In genomic region chr1:91539246-91539645, GRCm38 (mm10) we compare ENCODE assay signal across 8 mouse cellular contexts. TPM values are rescaled to one million over a fixed set of nuclear protein-coding genes. Genes with fewer than 3 reads are reported as not detected.
DNase-seq lines count a peak whose midpoint lies in the region; ATAC-seq lines count a peak whose summit lies in the region.

No protein-coding gene starts in this region.

- ATAC-seq in kidney, embryonic 16.5 days (ENCODE audit: low FRiP score, low TSS enrichment): no peak
- no peak for ATAC-seq in limb, embryonic 12.5 days (ENCODE audit: insufficient number of reproducible peaks, insufficient read depth, low FRiP score, low TSS enrichment, low read depth)
- ATAC-seq in neural tube, embryonic 13.5 days (ENCODE audit: low read depth): no peak

- peak overlapping the region; percentile 93; the same call in 1 of the 2 replicates for H3K4me2 ChIP-seq in kidney, embryonic 16.5 days (replicated peaks; ENCODE audit: low read depth, low read length)
- H3K4me2 ChIP-seq in limb, embryonic 12.5 days: peak overlapping the region; percentile 98; the same call in 1 of the 2 replicates
- H3K4me2 ChIP-seq in neural tube, embryonic 13.5 days: peak overlapping the region; percentile 98

- no peak for DNase-seq in kidney, adult 18-20 months
- DNase-seq in kidney, adult 8-10 months: no peak
- DNase-seq in left cerebral cortex, adult 11 months (ENCODE audit: low spot score): no peak
- DNase-seq in urinary bladder, postnatal 25 days (ENCODE audit: low spot score): no peak

- H3K4me3 ChIP-seq in kidney, embryonic 16.5 days (ENCODE audit: low read length): no peak overlapping the region; the same call in 1 of the 2 replicates
- peak overlapping the region; percentile 85 for H3K4me3 ChIP-seq in erythroblast, embryonic 14.5 days (replicated peaks)
- peak overlapping the region; percentile 76 for H3K4me3 ChIP-seq in limb, embryonic 12.5 days (replicated peaks)
- peak overlapping the region; percentile 88 for H3K4me3 ChIP-seq in neural tube, embryonic 13.5 days

- H3K27ac ChIP-seq in kidney, embryonic 16.5 days (ENCODE audit: low read length): no peak overlapping the region
- H3K27ac ChIP-seq in limb, embryonic 12.5 days: no peak overlapping the region
- no peak overlapping the region for H3K27ac ChIP-seq in neural tube, embryonic 13.5 days (replicated peaks)

- no peaks in the 10 kb centered on the region; the same call in 1 of the 2 replicates for H3K36me3 ChIP-seq in kidney, embryonic 16.5 days (ENCODE audit: insufficient read depth, low read length)
- peaks cover 38% of the 10 kb centered on the region for H3K36me3 ChIP-seq in erythroblast, embryonic 14.5 days (ENCODE audit: control insufficient read depth)
- no peaks in the 10 kb centered on the region for H3K36me3 ChIP-seq in limb, embryonic 12.5 days
- peaks cover 4% of the 10 kb centered on the region for H3K36me3 ChIP-seq in neural tube, embryonic 13.5 days

- 20% methylated on average over 6 of the region's 6 CpGs for WGBS in kidney, embryonic 16.5 days
- 32% methylated on average over 6 of the region's 6 CpGs for WGBS in limb, embryonic 12.5 days
- WGBS in neural tube, embryonic 13.5 days: 41% methylated on average over 6 of the region's 6 CpGs

- H3K9ac ChIP-seq in kidney, embryonic 16.5 days (replicated peaks; ENCODE audit: low read length): no peak overlapping the region
- H3K9ac ChIP-seq in limb, embryonic 12.5 days (replicated peaks): no peak overlapping the region
- H3K9ac ChIP-seq in neural tube, embryonic 13.5 days: peak overlapping the region; percentile 92; the same call in 1 of the 2 replicates

- no peaks in the 10 kb centered on the region for H3K9me3 ChIP-seq in kidney, embryonic 16.5 days (ENCODE audit: low read length)
- no peaks in the 10 kb centered on the region for H3K9me3 ChIP-seq in erythroblast, embryonic 14.5 days (ENCODE audit: control insufficient read depth, low read length)
- no peaks in the 10 kb centered on the region for H3K9me3 ChIP-seq in limb, embryonic 12.5 days
- H3K9me3 ChIP-seq in neural tube, embryonic 13.5 days: no peaks in the 10 kb centered on the region

- peaks cover 15% of the 10 kb centered on the region for H3K4me1 ChIP-seq in kidney, embryonic 16.5 days (ENCODE audit: insufficient read depth, low read length)
- H3K4me1 ChIP-seq in erythroblast, embryonic 14.5 days (ENCODE audit: control insufficient read depth): peaks cover 84% of the 10 kb centered on the region
- peaks cover 12% of the 10 kb centered on the region for H3K4me1 ChIP-seq in limb, embryonic 12.5 days (replicated peaks)
- peaks cover 23% of the 10 kb centered on the region for H3K4me1 ChIP-seq in neural tube, embryonic 13.5 days (replicated peaks)

- peaks cover 18% of the 10 kb centered on the region for H3K27me3 ChIP-seq in kidney, embryonic 16.5 days (ENCODE audit: insufficient read depth, low read length)
- no peaks in the 10 kb centered on the region for H3K27me3 ChIP-seq in erythroblast, embryonic 14.5 days (ENCODE audit: control insufficient read depth)
- H3K27me3 ChIP-seq in limb, embryonic 12.5 days: peaks cover 49% of the 10 kb centered on the region
- peaks cover 31% of the 10 kb centered on the region for H3K27me3 ChIP-seq in neural tube, embryonic 13.5 days

RNA-seq across cellular contexts. Expression of gene Asb1, which starts 1.1 kb away (rescaled TPM):
- 5.0 and 6.6 TPM in 2 replicates for polyA plus RNA-seq in kidney, embryonic 16.5 days (2015; fragmentation: Nextera tagmentation; extraction: Ambion mirVana)
- 0.63 and 3.0 TPM in 2 replicates for polyA plus RNA-seq in erythroblast, embryonic 14.5 days (2012)
- 6.6 and 9.3 TPM in 2 replicates for polyA plus RNA-seq in limb, embryonic 12.5 days (2016; fragmentation: Nextera tagmentation; extraction: Ambion mirVana)
- 12.1 and 13.6 TPM in 2 replicates for polyA plus RNA-seq in neural tube, embryonic 13.5 days (2015; fragmentation: Nextera tagmentation; extraction: Ambion mirVana)

RNA-seq across cellular contexts. Expression of gene Traf3ip1, which starts 44.8 kb away (rescaled TPM):
- polyA plus RNA-seq in kidney, embryonic 16.5 days (2015; fragmentation: Nextera tagmentation; extraction: Ambion mirVana): 10.7 and 11.3 TPM in 2 replicates
- 0.40 and 0.45 TPM in 2 replicates for polyA plus RNA-seq in erythroblast, embryonic 14.5 days (2012)
- 11.8 and 12.2 TPM in 2 replicates for polyA plus RNA-seq in limb, embryonic 12.5 days (2016; fragmentation: Nextera tagmentation; extraction: Ambion mirVana)
- 9.2 and 10.4 TPM in 2 replicates for polyA plus RNA-seq in neural tube, embryonic 13.5 days (2015; fragmentation: Nextera tagmentation; extraction: Ambion mirVana)
